Mouse (Mus musculus): Measurements from ENCODE around the gene Sept7. TPM values are rescaled to one million over a fixed set of nuclear protein-coding genes. Genes with fewer than 3 reads are reported as not detected.

Gene Sept7
- polyA plus RNA-seq, 1 experiment from 2014 or later: 208 TPM

DNA sequence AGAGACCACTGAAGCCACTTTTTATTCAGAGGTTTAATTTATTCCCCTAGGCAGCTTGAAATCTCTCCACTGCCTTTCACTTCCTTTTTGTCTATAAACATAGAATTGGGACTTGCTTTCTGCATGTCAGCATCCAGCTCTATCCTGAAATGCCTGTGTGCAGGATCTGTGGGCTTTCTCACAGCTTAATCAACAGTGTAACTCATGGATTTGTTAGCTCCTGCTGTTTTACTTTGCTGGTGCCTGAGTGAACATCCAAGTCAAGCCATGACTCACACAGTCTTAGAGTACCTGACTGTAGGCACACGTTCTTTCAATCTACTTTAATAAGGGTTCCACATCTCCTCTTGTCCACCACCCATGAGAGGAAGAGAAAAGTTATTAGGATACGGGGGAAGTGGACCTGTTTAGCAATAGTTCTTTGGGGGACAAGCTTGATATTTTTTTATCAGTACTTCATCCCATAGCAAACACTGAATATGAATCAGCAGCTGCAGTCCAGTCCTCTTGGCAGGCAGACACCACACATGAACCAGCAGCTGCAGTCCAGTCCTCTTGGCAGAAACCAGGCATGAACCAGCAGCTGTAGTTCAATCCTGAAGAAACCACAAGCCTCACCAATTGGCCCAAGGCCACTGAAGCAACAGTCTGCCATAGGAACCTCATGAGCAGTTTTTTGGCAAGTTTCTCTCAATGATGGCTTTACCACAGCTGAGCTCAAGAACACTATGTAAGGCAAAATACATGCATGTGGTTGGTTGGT is 85.4 kb downstream of the Sept7 start:
- 82% methylated on average over 2 of the region's 2 CpGs for WGBS

DNA sequence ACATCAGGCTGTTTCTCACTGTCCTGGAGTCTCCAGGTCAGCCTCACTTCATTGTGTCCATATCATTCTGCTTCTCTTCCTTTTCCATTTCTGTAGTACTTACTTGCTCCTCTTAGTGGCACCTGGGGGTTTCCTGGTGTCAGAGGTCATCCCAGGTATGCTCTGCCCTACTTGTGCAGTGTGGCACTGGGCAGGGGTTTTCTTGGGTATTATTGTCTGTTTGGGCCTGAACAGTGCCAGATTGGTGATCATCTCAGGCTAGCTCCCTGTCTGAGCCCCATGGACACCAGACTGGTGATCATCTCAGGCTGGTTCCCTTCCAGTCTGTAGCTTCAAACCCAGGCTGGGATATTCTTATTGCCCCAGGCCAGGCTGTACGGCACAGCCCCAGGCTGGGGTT is 88.2 kb downstream of the Sept7 start:
- no peak for ATAC-seq
- no peak overlapping the region for H3K27ac ChIP-seq (ENCODE audit: low read length)
- no peak overlapping the region for H3K9ac ChIP-seq (ENCODE audit: low read depth, low read length)
- no peaks in the 10 kb centered on the region for H3K4me1 ChIP-seq (ENCODE audit: control insufficient read depth, insufficient read depth, low read length)
- H3K4me3 ChIP-seq (ENCODE audit: low read length): no peak overlapping the region
- no peaks in the 10 kb centered on the region for H3K36me3 ChIP-seq (ENCODE audit: control insufficient read depth, insufficient read depth, low read length)
- no peaks in the 10 kb centered on the region for H3K27me3 ChIP-seq (replicated peaks; ENCODE audit: control insufficient read depth, insufficient read depth, low read length)
- WGBS: 78% methylated on average over 1 of the region's 1 CpGs
- H3K4me2 ChIP-seq (ENCODE audit: low read depth, low read length): no peak overlapping the region
- H3K9me3 ChIP-seq (ENCODE audit: control insufficient read depth, low read length): no peaks in the 10 kb centered on the region

More for the DNA sequence above, 85.4 kb downstream of the Sept7 start:
- Histone ChIP-seq H3K4me1 (ENCODE audit: control insufficient read depth, insufficient read depth, low read length) (no peaks in the 10 kb centered on the region), H3K9me3 (ENCODE audit: control insufficient read depth, low read length) (no peaks in the 10 kb centered on the region), H3K9ac (ENCODE audit: low read depth, low read length) (no peak overlapping the region), H3K27me3 (replicated peaks; ENCODE audit: control insufficient read depth, insufficient read depth, low read length) (no peaks in the 10 kb centered on the region), H3K4me3 (ENCODE audit: low read length) (no peak overlapping the region), H3K4me2 (ENCODE audit: low read depth, low read length) (no peak overlapping the region), H3K27ac (ENCODE audit: low read length) (no peak overlapping the region), H3K36me3 (ENCODE audit: control insufficient read depth, insufficient read depth, low read length) (no peaks in the 10 kb centered on the region)
- ATAC-seq: no peak

DNA sequence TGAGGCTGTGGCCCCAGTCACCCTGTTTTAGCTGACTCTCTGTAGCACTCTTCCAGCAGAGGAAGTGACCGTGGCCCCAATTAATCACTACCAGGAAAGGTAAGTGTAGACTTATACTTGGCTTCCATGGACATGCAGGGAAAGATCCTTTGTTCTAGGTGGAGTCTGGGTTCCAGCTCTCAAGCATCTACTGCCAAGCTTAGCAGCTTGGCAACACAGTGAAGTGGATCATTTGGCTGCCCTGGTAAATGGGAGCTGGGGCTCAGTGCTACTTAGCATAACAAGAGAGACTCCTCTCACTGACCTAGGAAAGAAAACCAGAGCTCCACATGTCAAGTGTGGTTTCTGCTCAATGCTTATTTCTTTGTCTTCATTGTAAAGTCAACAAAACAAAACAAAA is 101.5 kb downstream of the Sept7 start:
- no peak overlapping the region for H3K9ac ChIP-seq (ENCODE audit: low read depth, low read length)
- H3K4me2 ChIP-seq (ENCODE audit: low read depth, low read length): no peak overlapping the region
- no peak overlapping the region for H3K27ac ChIP-seq (ENCODE audit: low read length)
- H3K27me3 ChIP-seq (replicated peaks; ENCODE audit: control insufficient read depth, insufficient read depth, low read length): no peaks in the 10 kb centered on the region
- ATAC-seq: no peak
- H3K36me3 ChIP-seq (ENCODE audit: control insufficient read depth, insufficient read depth, low read length): no peaks in the 10 kb centered on the region
- H3K4me3 ChIP-seq (ENCODE audit: low read length): no peak overlapping the region
- H3K9me3 ChIP-seq (ENCODE audit: control insufficient read depth, low read length): no peaks in the 10 kb centered on the region
- H3K4me1 ChIP-seq (ENCODE audit: control insufficient read depth, insufficient read depth, low read length): no peaks in the 10 kb centered on the region
- WGBS: 91% methylated on average over 1 of the region's 1 CpGs

DNA sequence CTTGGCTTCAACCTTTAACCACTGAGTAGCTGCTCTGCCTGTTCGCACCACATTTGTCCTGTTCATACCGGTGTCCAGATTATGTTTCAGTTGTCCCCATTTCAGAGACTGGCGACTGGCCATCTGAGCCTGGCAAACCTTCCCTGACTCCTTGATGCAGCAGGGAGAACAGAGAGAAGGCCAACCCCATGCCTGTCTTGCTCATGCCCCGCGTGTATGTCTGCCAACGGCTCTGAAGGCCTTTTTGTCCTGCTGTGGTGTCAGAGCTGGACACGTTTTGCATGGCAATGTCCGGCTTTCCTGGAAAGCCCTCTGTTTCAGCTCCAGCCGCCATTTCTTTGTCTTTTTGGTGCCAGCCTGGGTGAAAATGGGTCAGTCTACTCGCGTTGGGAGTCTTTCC is 103.6 kb downstream of the Sept7 start:
- Histone ChIP-seq H3K27me3 (replicated peaks; ENCODE audit: control insufficient read depth, insufficient read depth, low read length) (no peaks in the 10 kb centered on the region), H3K4me3 (ENCODE audit: low read length) (no peak overlapping the region), H3K9me3 (ENCODE audit: control insufficient read depth, low read length) (no peaks in the 10 kb centered on the region), H3K4me2 (ENCODE audit: low read depth, low read length) (no peak overlapping the region), H3K27ac (ENCODE audit: low read length) (no peak overlapping the region), H3K9ac (ENCODE audit: low read depth, low read length) (no peak overlapping the region), H3K4me1 (ENCODE audit: control insufficient read depth, insufficient read depth, low read length) (no peaks in the 10 kb centered on the region), H3K36me3 (ENCODE audit: control insufficient read depth, insufficient read depth, low read length) (no peaks in the 10 kb centered on the region)
- ATAC-seq: no peak
- 92% methylated on average over 11 of the region's 11 CpGs for WGBS

DNA sequence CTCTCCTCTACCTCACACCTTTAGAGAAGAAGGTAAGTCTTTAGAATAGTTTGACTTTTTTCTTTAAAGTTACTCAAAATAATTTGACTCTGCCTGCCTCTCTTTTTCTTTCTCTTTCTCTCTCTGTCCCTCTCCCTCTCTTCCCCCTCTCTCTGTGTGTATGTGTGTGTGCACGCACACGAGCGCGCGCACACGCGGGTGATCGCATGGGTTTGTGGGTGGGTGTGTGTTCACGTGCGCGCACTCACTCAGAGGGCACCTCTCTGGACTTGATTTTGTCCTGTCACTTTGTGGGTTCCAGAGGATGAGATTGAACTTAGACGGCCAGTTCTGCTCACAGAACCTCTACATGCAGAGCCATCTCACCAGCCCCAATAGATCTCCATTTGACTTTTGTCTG is 105.3 kb downstream of the Sept7 start:
- Histone ChIP-seq H3K4me1 (ENCODE audit: control insufficient read depth, insufficient read depth, low read length) (no peaks in the 10 kb centered on the region), H3K4me3 (ENCODE audit: low read length) (no peak overlapping the region), H3K9me3 (ENCODE audit: control insufficient read depth, low read length) (no peaks in the 10 kb centered on the region), H3K27ac (ENCODE audit: low read length) (no peak overlapping the region), H3K36me3 (ENCODE audit: control insufficient read depth, insufficient read depth, low read length) (no peaks in the 10 kb centered on the region), H3K27me3 (replicated peaks; ENCODE audit: control insufficient read depth, insufficient read depth, low read length) (no peaks in the 10 kb centered on the region), H3K9ac (ENCODE audit: low read depth, low read length) (no peak overlapping the region), H3K4me2 (ENCODE audit: low read depth, low read length) (no peak overlapping the region)
- ATAC-seq: no peak
- WGBS: 95% methylated on average over 12 of the region's 12 CpGs

DNA sequence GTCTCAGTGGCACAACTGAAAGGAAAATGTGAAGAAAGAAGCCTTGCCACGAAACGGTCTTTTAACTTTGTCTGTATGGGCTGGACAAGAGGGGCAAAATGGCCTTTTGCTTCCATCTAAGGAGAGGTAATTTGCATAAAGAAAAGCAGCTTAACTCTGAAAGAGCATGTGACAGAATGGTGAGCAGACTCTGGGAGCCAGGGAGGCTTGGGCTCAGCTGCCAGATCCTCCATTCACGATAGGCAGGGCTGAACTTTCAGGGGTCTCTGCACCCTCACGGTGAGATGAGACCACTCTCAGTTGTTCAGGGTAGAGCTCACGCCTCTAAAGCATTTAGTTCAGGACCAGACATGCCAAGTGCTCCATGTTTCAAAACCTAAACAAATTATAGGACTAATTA is 105.8 kb downstream of the Sept7 start:
- WGBS: 74% methylated on average over 5 of the region's 5 CpGs
- no peaks in the 10 kb centered on the region for H3K27me3 ChIP-seq (replicated peaks; ENCODE audit: control insufficient read depth, insufficient read depth, low read length)
- no peaks in the 10 kb centered on the region for H3K4me1 ChIP-seq (ENCODE audit: control insufficient read depth, insufficient read depth, low read length)
- H3K9ac ChIP-seq (ENCODE audit: low read depth, low read length): no peak overlapping the region
- no peak overlapping the region for H3K4me2 ChIP-seq (ENCODE audit: low read depth, low read length)
- H3K36me3 ChIP-seq (ENCODE audit: control insufficient read depth, insufficient read depth, low read length): no peaks in the 10 kb centered on the region
- H3K4me3 ChIP-seq (ENCODE audit: low read length): no peak overlapping the region
- no peak overlapping the region for H3K27ac ChIP-seq (ENCODE audit: low read length)
- ATAC-seq: no peak
- H3K9me3 ChIP-seq (ENCODE audit: control insufficient read depth, low read length): no peaks in the 10 kb centered on the region

Other genes with a start within 250 kb of the Sept7 start
- gene Gm10181, start 163.0 kb upstream of the Sept7 start, polyA plus RNA-seq (2015; fragmentation: Nextera tagmentation; extraction: Ambion mirVana): not detected in 2 replicates
- 17.6 and 20.6 TPM in 2 replicates for gene Herpud2, start 100.6 kb upstream of the Sept7 start, polyA plus RNA-seq (2015; fragmentation: Nextera tagmentation; extraction: Ambion mirVana)
- gene Eepd1, start 229.1 kb downstream of the Sept7 start, polyA plus RNA-seq (2015; fragmentation: Nextera tagmentation; extraction: Ambion mirVana): 6.9 and 8.1 TPM in 2 replicates